Mouse (Mus musculus) lung, embryonic 14.5 days (tissue): ENCODE measurements around the gene Fsd2. TPM values are rescaled to one million over a fixed set of nuclear protein-coding genes. Genes with fewer than 3 reads are reported as not detected.

Experiments
- ATAC-seq: fragments of 200-750 bp; cut with Nextera tagmentation; 2 replicates; pipeline ENCODE4 v1.8.0; 2017; ENCODE audit warnings: mild to moderate bottlenecking, moderate TSS enrichment, moderate library complexity; ENCODE audit not compliant: insufficient read depth
- DNase-seq: peaks from one replicate; pipeline ENCODE4 v3.0.0-alpha.2; 2015
- H3K27ac ChIP-seq: fragments of 300-500 bp; sonication (generic); 2 replicates; pipeline ENCODE4 v1.5.1; 2014; ENCODE audit warnings: low read depth, mild to moderate bottlenecking, moderate library complexity
- H3K27me3 ChIP-seq: fragments of 300-500 bp; sonication (generic); 2 replicates; pipeline ENCODE4 v1.6.1; 2014; ENCODE audit warnings: low read length, control low read depth; ENCODE audit not compliant: insufficient read depth
- H3K36me3 ChIP-seq: fragments of 300-500 bp; sonication (generic); 2 replicates; pipeline ENCODE4 v1.6.1; 2014; ENCODE audit warnings: control low read depth; ENCODE audit not compliant: insufficient read depth
- H3K4me1 ChIP-seq: fragments of 300-500 bp; sonication (generic); 2 replicates; pipeline ENCODE4 v1.6.1; 2014; ENCODE audit warnings: antibody characterized with exemption, control low read depth; ENCODE audit not compliant: insufficient read depth
- H3K4me2 ChIP-seq: fragments of 300-500 bp; sonication (generic); 2 replicates; pipeline ENCODE4 v1.6.1; 2014; ENCODE audit warnings: mild to moderate bottlenecking
- H3K4me3 ChIP-seq: fragments of 300-500 bp; sonication (generic); 2 replicates; pipeline ENCODE4 v1.5.1; 2014; ENCODE audit warnings: low read depth, low read length
- H3K9ac ChIP-seq: fragments of 300-500 bp; sonication (generic); 2 replicates; pipeline ENCODE4 v1.6.1; 2014
- H3K9me3 ChIP-seq: fragments of 300-500 bp; sonication (generic); 2 replicates; pipeline ENCODE4 v1.6.1; 2016; ENCODE audit warnings: low read depth, low read length, control low read depth
- CTCF ChIP-seq: IDR thresholded peaks from 2 replicates; pipeline ENCODE4 v1.5.1; 2016; ENCODE audit warnings: antibody characterized with exemption, low read depth
- WGBS: fragments of 180-500 bp; shearing (Covaris S2); extraction: QIAGEN DNeasy Blood & Tissue Kit; methylation state at CpG from one replicate; pipeline ENCODE4 v1.1.7; 2014; 5-methylcytosine and 5-hydroxymethylcytosine counted together
- microRNA counts: library from miRNA; unstranded; fragments of <30 nt; microRNA quantifications from one replicate; lab custom pipeline; 2016
- polyA plus RNA-seq: library from polyadenylated mRNA; unstranded; fragments of >200 nt; fragmentation: Nextera tagmentation; extraction: Ambion mirVana; gene quantifications from 2 replicates; pipeline ENCODE4 v1.2.1, GENCODE M21; 2014

The Fsd2 gene
- polyA plus RNA-seq, 1 experiment from 2014 or later = 0.12 TPM

DNA sequence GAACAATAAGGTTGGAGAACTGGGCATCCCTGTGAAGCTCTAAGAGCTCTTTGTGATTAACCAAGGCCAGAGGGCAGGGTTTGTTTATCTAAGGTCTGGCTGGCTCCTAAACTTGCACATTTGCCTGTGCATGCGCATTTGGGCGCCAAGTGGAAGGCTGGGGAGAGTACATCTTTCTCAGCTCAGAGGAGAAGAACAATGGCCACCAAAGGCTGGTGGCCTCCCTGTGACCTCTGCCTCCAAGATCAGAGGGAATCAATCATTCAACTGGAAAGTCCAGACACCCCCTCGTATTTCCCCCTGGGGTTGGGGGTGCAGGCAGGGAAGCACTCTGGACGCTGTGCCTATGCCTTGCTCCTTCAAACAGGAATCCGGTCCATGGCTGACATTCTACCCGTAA is 69.6 kb downstream of the Fsd2 start:
- ATAC-seq (no peak), DNase-seq (no peak)
- WGBS = 12% methylated on average over 6 of the region's 6 CpGs
- no peak overlapping the region for H3K4me3 ChIP-seq
- H3K9ac ChIP-seq = no peak overlapping the region
- H3K27me3 ChIP-seq = peaks cover 15% of the 10 kb centered on the region
- H3K4me1 ChIP-seq = no peaks in the 10 kb centered on the region
- no peak overlapping the region for H3K4me2 ChIP-seq
- H3K36me3 ChIP-seq = no peaks in the 10 kb centered on the region
- H3K27ac ChIP-seq = no peak overlapping the region
- no peaks in the 10 kb centered on the region for H3K9me3 ChIP-seq
- TF ChIP-seq CTCF = no peak

- peak within 1 kb of the TSS; percentile 75 for H3K4me2 ChIP-seq
- ATAC-seq (peak; percentile 89), DNase-seq (peak; percentile 88)
- H3K36me3 ChIP-seq = no peaks in the 10 kb centered on the region
- no peak within 1 kb of the TSS for H3K27ac ChIP-seq
- no peak within 1 kb of the TSS for H3K9ac ChIP-seq
- under 1% methylated on average over 57 of the region's 57 CpGs for WGBS
- no peak for TF ChIP-seq CTCF
- peaks cover 15% of the 10 kb centered on the region for H3K27me3 ChIP-seq
- no peaks in the 10 kb centered on the region for H3K9me3 ChIP-seq
- no peaks in the 10 kb centered on the region for H3K4me1 ChIP-seq
- H3K4me3 ChIP-seq = peak within 1 kb of the TSS; percentile 44
These were observed 73.3 kb downstream of the Fsd2 start, which contains the start of gene Ap3b2 for GRCm38 (mm10) chr7:81493331-81494021. Gene Ap3b2, minus strand, starts transcription at chr7:81493925.

DNA sequence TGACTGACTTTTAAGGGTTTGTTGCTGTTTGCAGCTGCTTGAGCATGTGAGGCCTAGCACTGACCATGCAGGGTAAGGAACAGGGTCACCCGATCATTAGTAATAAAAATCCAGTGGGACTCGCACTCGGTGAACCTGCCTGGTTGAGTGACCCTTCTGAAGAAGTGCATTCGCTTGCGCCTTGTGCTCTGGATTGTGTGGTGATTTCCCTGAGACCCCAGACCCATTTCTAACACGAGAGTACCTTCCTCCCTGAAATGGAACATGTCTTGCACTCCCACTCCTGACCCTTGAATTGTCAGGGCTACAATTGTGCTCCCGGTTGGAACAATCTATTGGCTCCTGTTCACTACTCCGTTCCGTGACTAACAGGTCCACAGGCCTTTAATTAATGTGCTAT is 74.1 kb downstream of the Fsd2 start:
- no peak overlapping the region for H3K4me3 ChIP-seq

GRCm38 (mm10) chr7:81489649-81490048 is 77.1 kb downstream of the Fsd2 start:
- no peaks in the 10 kb centered on the region for H3K4me1 ChIP-seq
- H3K9me3 ChIP-seq = no peaks in the 10 kb centered on the region
- ATAC-seq (no peak), DNase-seq (peak; percentile 26)
- 8% methylated on average over 9 of the region's 9 CpGs for WGBS
- no peaks in the 10 kb centered on the region for H3K36me3 ChIP-seq
- H3K27me3 ChIP-seq = peaks cover 13% of the 10 kb centered on the region
- no peak for TF ChIP-seq CTCF
- no peak overlapping the region for H3K4me2 ChIP-seq
- no peak overlapping the region for H3K27ac ChIP-seq
- H3K9ac ChIP-seq = no peak overlapping the region
- H3K4me3 ChIP-seq = no peak overlapping the region

More for the DNA sequence above, 74.1 kb downstream of the Fsd2 start:
- Histone ChIP-seq H3K27ac (no peak overlapping the region), H3K9ac (no peak overlapping the region), H3K27me3 (peaks cover 15% of the 10 kb centered on the region), H3K4me2 (peak overlapping the region; percentile 75; the same call in 1 of the 2 replicates), H3K4me1 (no peaks in the 10 kb centered on the region), H3K36me3 (no peaks in the 10 kb centered on the region), H3K9me3 (no peaks in the 10 kb centered on the region)
- ATAC-seq (no peak), DNase-seq (no peak)
- TF ChIP-seq CTCF = no peak
- 50% methylated on average over 9 of the region's 9 CpGs for WGBS

MicroRNAs encoded within 50 kb of the gene (microRNA counts, 519-probe panel; counts per million panel counts)
- microRNA mmu-miR-1839-3p (lab: Ali Mortazavi, UCI) = 30.5 counts per million
- 2,963 counts per million, percentile 56 among the panel's probes with 10 or more counts for microRNA mmu-miR-1839-5p (lab: Ali Mortazavi, UCI)

Other genes starting within 250 kb of the Fsd2 start
- 1,388 and 1,408 TPM in 2 replicates for gene Rps17, start 221.7 kb downstream of the Fsd2 start, polyA plus RNA-seq
- gene Cpeb1, start 111.5 kb downstream of the Fsd2 start, polyA plus RNA-seq = 0.36 and 0.62 TPM in 2 replicates
- gene Ap3b2, start 73.0 kb downstream of the Fsd2 start, polyA plus RNA-seq = 0.14 and 0.55 TPM in 2 replicates
- not detected in 2 replicates for gene BC048679, start 68.7 kb downstream of the Fsd2 start, polyA plus RNA-seq
- gene Whamm, start 4.3 kb upstream of the Fsd2 start, polyA plus RNA-seq = 8.0 and 9.3 TPM in 2 replicates
- 38.2 and 40.5 TPM in 2 replicates for gene Homer2, start 140.6 kb upstream of the Fsd2 start, polyA plus RNA-seq
- gene Ramac, start 196.0 kb upstream of the Fsd2 start, polyA plus RNA-seq = 121 and 124 TPM in 2 replicates
- gene 3110040N11Rik, start 222.5 kb upstream of the Fsd2 start, polyA plus RNA-seq = 45.3 and 49.9 TPM in 2 replicates